Mouse (Mus musculus) gastrocnemius, postnatal 4 days (tissue): ENCODE data around the gene Pfkfb2. TPM values are rescaled to one million over a fixed set of nuclear protein-coding genes. Genes with fewer than 3 reads are reported as not detected.

Experiments used
- DNase-seq, 2 experiments: peaks; one replicate each; pipeline ENCODE4 v3.0.0; 2021 to 2022; ENCODE audit warnings: low spot score in 2 of 2, mixed read lengths in 2 of 2
- total RNA-seq, 2 experiments: library from RNA; stranded (reverse); gene quantifications; 2 replicates each; pipeline ENCODE4 v1.2.3; 2021

Gene Pfkfb2
- total RNA-seq, 2 experiments from 2014 or later, result 10.5 to 13.4 TPM

DNA sequence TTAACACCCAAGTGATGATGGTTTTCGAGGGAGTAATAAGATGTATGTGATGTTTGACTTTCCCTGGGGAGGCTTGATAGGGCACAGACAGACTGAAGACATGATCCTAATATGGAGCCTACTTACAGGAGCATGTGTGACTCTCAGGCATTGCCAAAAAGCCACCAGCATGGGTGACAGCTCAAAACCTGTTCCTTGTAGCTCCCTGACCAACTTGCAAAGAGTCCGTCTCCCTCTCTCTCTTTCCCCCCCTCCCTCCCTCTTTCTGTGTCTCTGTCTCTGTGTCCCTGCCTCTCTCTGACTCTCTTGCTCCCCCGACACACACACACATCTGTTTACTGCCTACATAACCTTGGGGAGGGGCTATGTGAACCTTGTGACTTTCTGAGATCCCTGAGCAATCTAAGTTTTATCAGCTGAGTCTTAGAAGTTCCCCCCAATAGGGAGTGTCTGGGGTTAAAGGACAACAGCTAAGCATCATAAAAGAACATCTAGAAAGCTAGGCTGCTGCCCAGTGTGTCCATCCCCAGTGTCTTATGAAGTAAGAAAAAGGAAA, 9.6 kb upstream of the Pfkfb2 start:
- no peak for DNase-seq

DNA sequence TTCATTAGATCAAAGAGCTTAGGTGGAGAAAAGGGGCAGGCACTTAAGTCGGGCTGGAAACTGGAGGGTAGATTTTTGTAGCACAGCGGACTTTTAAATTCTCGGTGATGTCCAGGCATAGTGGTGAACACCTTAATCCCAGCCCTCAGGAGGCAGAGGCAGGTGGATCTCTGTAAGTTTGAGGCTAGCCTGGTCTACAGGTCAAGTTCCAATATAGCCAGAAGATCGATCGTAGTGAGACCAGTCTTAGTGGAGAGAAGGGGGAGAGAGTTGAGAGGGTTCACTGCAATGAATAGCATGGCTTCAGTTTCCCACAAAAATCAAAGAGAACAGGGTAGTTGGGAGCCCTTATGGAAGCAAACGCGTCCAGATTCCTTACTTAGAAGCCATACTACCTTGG, 8.9 kb upstream of the Pfkfb2 start:
- DNase-seq, result no peak

DNA sequence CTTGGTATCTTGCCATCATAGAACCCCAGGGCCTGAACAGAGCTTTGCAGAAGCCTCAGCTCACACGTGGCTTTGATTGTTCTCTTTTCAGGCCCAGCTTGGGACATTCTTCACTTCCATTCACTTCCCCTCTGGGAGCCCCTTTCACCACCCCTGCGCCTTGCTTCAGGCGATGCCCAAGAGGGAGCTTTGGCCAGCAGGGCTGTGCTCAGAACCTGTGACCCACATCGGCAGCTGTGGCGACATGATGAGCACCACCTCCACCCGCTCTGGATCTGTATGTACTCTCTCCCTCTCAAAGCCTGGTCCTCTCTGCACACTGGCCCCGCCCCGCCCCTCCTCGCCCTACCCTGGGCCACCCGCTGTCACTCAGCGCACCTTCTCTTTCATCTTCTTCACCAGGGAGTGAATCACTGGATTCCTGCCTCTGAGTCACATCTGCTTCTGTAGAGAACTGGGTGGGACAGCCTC, 8.4 kb upstream of the Pfkfb2 start:
- no peak for DNase-seq

DNA sequence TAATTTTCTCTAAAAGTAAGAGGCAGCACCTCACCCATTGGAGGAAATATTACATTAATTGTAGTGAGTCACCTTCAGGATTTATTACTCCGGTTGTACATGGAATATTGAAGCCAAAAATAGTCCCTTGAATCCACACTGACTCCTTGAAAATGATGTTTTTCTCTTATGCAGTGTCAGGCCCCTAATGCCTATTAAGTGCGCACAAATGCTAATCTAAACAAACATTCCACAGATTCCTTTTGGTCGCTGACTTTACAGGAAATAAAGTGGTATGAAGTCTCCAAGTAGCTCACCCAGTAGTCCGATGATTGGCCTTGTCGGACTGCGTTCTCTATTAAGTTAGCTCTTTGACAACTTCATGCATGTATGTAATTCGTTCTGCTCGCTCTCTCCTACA, 5.8 kb upstream of the Pfkfb2 start:
- DNase-seq, result no peak

DNA sequence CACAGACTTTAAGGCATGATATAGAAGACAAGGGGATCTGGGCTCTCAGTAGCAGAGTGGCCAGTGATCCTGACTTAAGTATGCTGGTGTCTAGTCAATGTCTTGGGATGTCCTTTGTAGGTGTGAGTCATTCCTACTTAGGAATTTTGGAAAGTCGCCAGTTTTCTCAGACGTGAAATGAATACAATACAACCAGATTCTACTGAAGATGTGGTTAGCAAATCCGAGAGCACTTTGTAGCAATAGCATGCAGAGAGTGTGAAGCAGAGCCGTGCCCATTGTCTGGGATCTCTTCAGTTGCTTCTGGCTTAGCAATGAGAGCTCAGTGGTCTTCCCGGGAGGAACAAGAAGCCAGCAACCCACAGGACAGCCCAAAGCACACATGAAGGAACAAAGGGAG, 5.4 kb upstream of the Pfkfb2 start:
- no peak for DNase-seq

DNA sequence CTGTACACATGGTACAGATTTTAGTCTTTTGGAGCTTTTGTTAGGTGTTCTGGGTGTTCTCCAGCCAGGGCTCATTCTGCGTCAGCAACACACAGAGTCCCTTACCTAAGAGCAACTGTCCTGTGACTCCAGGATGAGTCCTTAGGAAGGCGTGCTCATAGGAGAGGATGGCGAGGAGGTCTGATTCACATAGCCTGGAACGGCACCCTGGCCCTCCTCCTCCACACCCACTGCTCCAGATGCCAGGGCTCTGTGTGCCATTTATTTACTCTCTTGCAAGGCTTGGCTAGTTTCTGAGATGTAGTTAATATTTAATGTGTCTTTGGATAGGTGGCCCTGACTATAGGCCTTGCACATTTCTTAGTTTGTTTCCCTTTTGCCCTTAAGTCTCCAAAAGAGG, 4.6 kb upstream of the Pfkfb2 start:
- no peak for DNase-seq

DNA sequence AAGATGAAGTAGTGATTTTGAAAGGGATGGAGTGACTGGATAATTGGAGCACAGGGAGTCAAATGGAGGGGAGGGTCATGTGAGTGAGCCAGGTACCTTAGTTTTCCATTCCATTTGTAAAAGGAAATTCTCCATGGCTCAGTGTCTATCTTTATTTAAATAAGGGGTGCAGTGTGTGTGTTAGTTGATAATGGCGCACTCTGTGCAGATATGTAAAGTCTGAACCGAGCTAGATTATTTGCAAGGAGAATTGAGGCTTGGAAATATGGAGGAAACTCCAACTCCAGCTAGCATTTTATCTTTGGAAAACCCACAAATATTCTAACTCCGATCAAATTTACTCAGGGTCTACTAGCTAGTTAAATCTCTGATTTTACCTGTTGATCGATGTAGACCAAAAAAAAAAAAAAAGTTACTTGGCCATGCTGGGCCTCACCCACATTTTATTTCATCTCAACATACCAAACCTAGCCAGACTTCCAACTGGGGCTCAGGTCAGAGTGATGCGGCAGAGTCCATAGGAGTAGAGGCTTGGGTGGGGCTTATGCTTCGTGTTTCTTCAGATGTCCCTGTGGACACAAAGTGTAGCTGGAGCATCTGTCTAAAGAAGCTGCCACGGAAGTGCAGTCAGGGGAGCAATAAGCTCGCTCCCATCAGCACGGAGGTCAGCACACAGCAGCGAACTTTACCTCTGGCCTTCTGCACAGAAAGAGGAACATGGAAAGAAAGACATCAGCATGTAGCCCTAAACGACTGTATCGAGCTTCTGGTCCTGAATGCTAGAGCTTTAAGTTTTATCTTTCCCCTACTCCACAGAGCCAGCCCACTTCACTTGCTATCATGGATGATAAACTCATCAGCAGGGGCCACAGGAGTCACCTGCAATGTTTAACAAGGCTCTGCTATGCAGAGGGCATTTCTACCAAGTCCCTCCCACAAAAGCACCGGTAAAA, 3.9 kb upstream of the Pfkfb2 start:
- no peak for DNase-seq

DNA sequence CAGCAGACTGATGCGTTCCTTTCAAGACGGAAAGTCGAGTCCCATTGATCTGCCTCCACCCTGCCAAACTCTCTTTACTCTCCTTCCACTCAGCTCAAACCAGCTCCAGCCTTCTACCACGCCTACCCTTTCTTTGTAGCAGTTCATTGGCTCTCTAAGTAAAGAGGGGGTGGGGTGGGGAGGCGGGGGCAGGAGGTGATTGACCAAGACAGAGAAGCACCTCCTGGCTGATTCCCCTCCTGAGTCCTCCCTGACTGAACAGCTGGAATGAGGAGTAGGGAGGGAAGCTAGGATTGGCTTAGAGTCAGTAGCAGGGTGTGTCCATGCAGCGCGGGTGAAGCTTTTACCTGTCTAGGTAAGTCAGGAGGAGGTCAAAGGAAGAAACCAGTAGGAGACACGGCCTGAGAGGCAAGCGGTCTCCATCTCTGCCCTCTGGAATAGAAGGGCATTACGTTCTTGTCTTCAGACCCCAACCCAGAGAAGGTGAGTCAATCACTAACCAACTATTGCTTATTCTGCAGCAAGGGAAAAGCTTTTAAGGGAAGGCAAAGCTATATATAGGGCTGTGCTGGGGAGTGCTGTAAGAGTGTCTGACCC, 2.8 kb upstream of the Pfkfb2 start, which contains the start of gene AA986860:
AA986860 (plus strand) TSS at position 236 of the 597 bp plus-strand sequence.
- DNase-seq, result no peak

DNA sequence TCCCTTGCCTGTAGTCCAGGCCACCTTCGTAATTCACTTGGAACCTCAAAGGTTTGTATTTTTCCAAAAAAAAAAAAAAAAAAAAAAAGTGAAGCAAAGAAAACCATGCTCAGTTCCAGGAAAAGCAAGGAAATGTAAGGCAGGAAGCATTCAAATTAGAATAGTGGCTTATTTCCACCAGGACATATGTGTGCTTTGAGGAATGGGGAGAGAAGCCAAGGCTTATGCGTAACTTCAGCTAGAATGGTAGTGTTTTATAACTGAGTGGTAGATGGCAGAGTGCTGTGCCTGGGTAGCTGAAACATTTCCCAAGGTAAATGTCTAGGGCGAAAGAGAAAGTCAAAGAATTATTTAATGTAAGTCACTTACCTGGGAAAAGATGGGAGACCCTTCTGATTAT, 345 bp downstream of the Pfkfb2 start:
- DNase-seq, result no peak

DNA sequence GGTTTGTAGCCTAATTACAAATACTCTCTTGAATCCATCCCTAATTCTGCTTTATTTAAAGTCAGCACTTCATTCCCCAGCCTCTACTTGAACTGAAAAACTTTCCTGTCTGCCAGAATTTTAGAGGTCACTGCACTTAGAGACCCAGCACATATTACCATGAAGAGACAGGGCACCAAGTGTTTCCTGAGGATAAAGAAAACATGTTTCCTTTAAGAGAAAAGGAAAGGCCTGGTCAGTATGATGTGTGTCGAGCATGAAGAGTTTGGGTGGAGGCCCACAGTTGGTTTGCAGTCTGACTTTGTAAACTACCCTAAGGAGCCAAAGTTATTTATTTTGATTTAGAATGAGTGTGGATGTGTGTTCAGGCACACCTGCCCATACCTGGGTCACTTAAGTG, 983 bp downstream of the Pfkfb2 start:
- DNase-seq, result no peak

DNA sequence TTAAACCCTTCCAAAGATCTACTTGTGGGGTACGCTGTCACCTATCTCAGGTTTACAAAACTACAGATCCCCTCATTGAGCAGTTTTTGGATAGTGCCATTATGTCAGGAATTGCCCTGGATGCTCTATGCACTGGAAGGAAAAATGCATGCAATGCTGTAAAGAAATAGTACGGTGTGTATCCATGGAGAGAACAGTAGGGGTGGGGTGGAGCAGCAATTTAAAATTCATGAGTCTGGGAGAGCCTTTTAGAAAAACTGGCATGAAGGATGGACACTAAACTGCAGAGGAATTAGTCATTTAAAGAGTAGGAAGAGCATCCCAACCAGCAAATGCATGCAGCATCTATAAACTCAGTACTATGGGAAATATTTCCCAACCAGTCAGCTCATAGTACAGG, 2.7 kb downstream of the Pfkfb2 start:
- DNase-seq, result no peak

DNA sequence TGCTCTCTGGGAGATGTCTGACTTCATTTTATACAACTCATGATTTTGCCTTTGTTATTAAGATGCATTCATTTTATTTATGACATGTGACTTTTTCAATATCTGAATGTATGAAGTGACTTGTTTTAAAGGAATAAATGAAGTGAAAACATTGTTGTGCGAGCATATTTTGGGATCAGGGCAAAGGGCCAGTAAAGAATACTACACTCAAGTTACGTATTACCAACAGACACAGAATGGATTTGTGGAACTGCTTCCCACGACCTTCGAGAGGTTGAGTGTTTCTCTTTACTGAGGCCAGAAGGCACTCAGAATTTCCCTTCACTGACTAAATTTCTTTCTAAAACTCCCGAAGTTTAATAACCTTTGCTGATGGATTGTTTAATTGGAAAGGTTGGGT, 4.8 kb downstream of the Pfkfb2 start:
- no peak for DNase-seq

DNA sequence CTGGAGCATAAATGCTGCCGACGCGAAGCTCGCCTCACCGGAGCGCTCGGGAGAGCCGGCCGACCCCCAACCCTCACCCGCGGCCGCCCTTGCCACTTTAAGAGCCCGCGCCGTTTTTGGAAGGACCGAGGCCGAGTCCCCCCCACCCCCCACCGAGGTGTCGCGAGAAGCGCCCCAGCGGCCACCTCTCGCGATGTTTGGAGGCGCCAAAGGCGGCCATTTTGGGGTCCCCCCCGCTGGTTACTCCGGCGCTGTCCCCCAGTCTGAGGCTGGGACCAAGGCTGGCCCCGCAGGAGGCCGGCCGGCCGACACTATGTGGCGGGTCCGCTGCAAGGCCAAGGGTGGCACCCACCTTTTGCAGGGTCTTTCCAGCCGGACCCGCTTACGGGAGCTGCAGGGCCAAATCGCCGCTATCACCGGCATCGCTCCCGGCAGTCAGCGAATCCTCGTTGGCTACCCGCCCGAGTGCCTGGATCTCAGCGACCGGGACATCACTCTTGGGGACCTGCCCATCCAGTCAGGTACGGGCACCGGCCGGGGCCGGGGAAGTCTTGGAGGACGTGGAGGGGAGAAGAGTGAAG, 11.7 kb downstream of the Pfkfb2 start, which contains the start of gene Yod1:
Yod1 (plus strand) TSS at position 37 of the 581 bp plus-strand sequence.
- peak; percentile 91 to 93 for DNase-seq

DNA sequence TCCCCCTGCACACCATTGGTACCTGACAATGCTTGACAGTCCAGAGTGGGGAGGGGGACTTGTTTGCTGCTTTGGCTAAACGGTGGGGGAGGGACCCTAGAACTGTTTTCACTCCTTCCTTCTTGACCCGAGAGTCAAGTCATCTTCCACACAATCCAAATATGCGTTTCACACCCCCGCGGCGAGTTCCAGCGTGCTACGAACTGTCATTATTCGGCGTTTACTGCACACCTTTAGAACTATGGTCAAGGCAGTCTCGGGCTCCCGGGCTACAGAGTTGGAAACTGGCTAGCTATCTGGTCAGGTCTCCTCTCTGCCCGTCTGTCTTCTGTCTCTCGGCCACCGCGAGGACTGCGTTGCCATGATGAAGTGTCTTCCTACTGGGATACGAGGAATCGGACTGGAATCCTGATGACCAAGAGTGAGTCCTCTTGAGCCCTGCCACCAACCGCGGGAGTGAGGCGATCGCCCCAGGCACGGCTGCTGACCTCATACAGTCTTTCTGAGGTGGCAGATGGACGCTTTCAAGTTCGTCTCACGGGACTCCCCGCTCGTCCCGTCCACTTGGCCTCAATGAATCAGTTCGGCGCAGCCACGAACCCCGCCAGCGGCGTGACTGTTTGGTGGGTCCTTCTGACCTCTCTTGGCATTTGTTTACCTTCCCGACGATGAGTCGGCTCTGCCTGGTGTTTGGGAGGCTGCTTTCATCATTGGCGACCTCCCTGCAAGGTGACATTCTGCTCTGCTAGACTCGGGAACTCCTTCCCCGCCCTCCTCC, 12.4 kb downstream of the Pfkfb2 start:
- DNase-seq, result peak in 1 of 2 experiments; percentile 36

DNA sequence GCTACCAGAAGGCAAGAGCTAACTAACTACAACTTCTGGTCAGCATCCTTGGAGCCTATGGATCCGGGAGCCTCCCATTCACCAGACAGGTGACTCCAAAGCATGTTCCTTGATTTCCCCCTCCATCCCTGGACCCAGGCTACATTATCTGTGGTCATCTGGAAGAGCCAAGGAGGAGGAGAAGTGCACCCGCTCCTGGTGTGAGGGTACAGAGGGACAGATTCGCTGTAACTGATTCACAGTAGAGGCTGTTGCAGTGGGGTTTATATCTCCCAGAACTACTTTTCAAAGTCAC, 12.9 kb downstream of the Pfkfb2 start:
- DNase-seq, result no peak

DNA sequence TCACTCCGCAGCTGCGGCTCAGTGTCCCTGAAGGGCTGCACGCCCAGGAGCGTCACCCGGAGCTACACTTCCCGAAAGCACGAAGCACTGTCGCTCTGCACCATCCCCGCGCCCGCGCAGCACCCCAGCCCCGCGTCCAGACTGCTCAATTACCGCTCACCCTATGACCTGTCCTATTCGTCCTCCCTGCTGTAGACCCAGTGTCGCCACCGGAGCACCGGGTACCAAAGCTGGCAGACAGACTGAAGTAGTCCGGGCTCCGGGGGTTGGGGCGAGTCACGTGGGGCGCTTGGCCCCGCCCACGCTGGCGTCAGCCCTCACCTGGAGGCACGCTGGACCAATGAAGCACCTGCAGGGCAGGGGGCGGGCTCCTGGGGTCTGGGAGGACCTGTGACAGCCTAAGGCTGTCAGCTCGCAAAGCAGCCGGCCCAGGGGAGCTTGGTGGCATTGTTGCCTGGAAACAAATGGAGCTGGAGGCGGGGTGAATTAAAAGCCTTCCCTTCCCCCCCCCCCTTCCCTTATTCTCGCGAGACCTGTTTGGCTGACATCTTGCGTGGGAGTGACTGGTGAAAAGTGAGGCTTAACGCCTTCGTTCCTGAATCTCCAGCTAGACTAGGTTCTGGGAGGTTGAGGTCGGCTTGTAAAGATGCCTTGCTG, 13.4 kb downstream of the Pfkfb2 start, which contains the start of gene Gm29427:
Gm29427 (minus strand) TSS at position 239 of the 657 bp plus-strand sequence.
- peak; percentile 59 to 82 for DNase-seq

DNA sequence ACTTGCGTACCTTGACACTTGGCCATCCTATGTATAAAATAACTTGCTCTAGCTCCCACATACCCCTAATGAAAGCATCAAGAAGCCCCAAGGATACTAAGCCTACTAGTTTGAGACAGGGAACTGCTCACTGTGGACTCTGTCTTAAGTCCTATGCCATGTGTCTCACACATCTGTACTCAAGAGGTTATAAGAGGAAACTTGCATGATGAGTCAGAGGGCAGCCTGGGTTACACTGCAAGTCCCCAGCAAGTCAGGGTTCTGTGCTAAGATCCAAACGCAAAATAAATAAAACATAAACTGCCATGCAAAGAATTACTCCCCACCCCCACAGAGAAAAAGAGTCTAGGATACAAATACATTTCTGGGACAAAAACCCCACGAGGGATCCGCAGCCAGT, 15.0 kb downstream of the Pfkfb2 start:
- no peak for DNase-seq

DNA sequence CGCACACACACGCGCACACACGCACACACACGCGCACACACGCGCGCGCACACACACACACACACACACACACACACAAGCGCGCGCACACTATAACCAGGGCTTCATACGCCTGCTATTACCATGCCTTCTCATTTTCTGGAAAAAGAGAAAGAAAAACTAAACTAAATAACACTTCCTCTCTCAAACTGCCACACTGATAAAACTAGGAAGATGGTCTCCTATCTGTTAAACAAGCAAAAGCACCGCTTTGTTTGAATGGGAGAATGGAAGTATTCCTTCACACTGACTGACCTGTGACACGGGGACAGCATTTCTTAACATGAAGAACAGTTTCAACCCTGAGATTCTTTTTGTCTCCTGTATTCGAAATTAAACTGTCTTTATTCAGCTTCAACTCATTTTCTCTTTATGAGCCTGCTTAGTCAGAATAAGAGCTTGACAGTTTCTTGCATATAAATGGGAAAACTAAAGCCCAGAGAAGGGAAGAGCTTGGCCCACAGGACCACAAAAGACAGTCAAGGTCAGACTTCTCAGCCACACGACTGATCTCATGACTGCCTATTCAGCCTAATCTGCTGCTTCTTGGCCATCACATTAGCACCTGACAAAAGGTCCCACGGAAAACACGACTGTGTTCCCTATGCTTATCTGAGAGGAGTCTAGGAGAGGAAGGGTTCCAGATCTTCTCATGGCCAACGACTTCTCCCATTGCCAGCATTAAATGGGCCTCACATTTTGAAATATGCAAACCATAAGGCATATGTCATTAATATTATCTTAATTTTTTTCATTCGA, 18.6 kb downstream of the Pfkfb2 start:
- no peak for DNase-seq

DNA sequence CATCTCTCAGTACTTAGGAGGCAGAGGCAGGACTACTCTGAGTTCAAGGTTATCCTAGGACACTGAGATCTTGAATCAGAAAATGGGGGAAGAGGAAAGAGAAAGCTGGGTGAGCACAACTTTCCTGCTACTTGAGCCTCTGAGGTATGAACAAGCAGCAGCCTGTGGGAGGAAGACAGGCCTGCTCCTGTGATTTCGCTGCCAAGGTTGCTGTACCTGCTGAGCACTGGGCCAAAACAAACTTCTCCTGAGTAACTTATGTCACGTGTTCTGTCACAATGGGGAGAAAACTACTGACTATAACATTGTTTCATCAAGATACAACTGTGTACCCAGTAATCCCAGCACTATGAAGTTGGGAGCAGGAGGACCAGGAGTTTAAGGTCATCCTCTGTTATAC, 25.4 kb downstream of the Pfkfb2 start:
- DNase-seq, result no peak

DNA sequence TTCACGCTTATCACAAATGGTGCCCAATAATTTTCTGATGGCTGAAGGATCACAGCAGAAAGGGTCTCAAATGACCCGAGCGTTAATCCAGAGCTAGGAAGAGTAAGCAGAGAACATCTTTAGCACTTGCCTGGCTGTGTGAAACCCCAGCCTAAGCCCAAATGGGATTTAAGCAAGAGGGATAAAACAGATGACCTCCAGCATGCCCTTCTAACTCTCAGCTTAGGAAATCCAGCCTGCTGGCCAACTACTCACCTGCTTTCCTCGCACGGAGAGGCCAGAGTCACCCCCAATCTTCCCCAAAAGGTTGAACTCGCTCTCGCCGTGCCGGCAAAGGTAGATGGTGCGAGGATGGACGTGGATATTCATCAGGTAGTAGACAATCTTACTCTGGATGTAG, 27.1 kb downstream of the Pfkfb2 start:
- no peak for DNase-seq
